Mouse (Mus musculus): ENCODE data around the gene Ptpn7. TPM values are rescaled to one million over a fixed set of nuclear protein-coding genes. Genes with fewer than 3 reads are reported as not detected.
"Not testable (repeated sequence)": the region's sequence is repeated elsewhere in the genome, so short reads cannot be mapped to it uniquely, and the experiment has no call there.

Ptpn7 gene
- polyA plus RNA-seq, 1 experiment: 2.5 TPM

DNA sequence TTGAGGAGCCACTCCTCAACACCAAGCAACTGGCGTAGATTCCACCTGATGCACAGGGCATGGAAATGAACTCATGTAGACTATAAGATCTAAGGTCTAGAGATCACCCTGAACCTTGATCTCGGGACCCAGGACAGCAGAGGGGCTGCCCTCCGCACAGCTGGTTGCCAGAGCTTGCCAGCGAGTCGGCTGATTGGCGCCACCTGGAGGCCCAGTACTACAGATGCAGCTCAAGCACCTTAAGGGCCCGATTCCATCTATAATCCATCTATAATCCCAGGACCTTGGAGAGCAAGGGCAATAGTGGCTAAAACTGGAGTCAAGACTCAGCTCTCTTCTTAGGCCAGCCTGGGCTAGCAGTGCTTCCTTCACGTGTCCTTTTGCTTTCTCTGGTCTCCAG is 26.5 kb upstream of the Ptpn7 start:
- Histone ChIP-seq H3K36me3 (ENCODE audit: control insufficient read depth, insufficient read depth, low read length) (no peaks in the 10 kb centered on the region), H3K4me3 (ENCODE audit: insufficient read depth, low read depth, low read length) (no peak overlapping the region), H3K4me1 (ENCODE audit: control insufficient read depth, insufficient read depth, low read length) (no peaks in the 10 kb centered on the region), H3K27ac (ENCODE audit: insufficient read depth, low read depth, low read length) (no peak overlapping the region), H3K27me3 (replicated peaks; ENCODE audit: control insufficient read depth, insufficient read depth, low read length) (peaks cover 3% of the 10 kb centered on the region; the same call in 1 of the 2 replicates)
- DNase-seq: peak; percentile 58
- 3% methylated on average over 8 of the region's 8 CpGs for WGBS
- no peak for TF ChIP-seq POLR2A (IDR thresholded peaks at IDR 0.05; ENCODE audit: low read depth, low read length)
- peak; percentile 77 for TF ChIP-seq CTCF (conservative IDR thresholded peaks at IDR 0.05; ENCODE audit: insufficient read depth, insufficient read length, low read depth, low read length)

DNA sequence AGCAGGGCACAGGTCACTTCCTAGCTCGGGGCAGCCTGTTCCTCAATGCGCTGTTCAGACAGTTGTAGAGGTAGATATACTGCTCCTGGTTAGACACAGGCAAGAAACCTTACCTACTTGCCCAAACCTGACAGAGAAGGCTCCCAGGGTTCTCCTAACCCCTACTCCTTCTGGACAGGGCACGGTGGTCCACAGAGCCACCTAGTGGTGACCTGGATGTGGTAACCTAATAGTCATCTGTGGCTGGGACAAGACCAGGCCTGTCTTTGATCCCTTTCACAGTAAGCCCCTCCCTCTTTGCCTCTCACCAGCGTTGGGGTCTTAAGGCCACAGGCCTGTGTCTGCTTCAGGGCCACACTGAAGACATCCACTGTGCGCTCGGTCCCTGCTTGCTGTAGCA is 23.9 kb upstream of the Ptpn7 start:
- no peaks in the 10 kb centered on the region for H3K4me1 ChIP-seq (ENCODE audit: control insufficient read depth, insufficient read depth, low read length)
- no peaks in the 10 kb centered on the region for H3K36me3 ChIP-seq (ENCODE audit: control insufficient read depth, insufficient read depth, low read length)
- 52% methylated on average over 6 of the region's 6 CpGs for WGBS
- H3K27me3 ChIP-seq (replicated peaks; ENCODE audit: control insufficient read depth, insufficient read depth, low read length): peaks cover 3% of the 10 kb centered on the region; the same call in 1 of the 2 replicates
- TF ChIP-seq CTCF (conservative IDR thresholded peaks at IDR 0.05; ENCODE audit: insufficient read depth, insufficient read length, low read depth, low read length): peak; percentile 58
- TF ChIP-seq POLR2A (IDR thresholded peaks at IDR 0.05; ENCODE audit: low read depth, low read length): no peak
- DNase-seq: peak; percentile 23
- no peak overlapping the region for H3K27ac ChIP-seq (ENCODE audit: insufficient read depth, low read depth, low read length)
- no peak overlapping the region for H3K4me3 ChIP-seq (ENCODE audit: insufficient read depth, low read depth, low read length)

DNA sequence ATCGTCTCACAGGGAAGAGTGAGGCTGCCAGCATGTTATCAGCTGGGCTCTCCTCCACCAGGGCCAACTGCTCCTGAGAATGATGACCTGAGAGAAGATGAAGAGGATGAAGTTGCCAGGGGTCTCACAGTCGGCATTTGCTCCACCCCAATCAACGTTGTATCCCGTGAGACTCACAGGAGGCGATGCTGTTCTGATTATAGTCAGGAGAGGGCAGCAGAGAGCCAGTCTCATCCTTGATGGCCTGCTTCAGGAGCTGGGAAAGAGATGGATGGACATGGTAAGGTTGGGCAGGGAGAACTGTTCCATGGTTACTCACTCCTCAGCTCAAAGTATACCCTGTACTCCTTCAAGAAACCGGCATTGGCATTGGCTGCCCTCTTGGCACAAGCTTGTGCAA is 22.4 kb upstream of the Ptpn7 start:
- Histone ChIP-seq H3K4me3 (ENCODE audit: insufficient read depth, low read depth, low read length) (no peak overlapping the region), H3K4me1 (ENCODE audit: control insufficient read depth, insufficient read depth, low read length) (no peaks in the 10 kb centered on the region), H3K36me3 (ENCODE audit: control insufficient read depth, insufficient read depth, low read length) (no peaks in the 10 kb centered on the region), H3K27ac (ENCODE audit: insufficient read depth, low read depth, low read length) (no peak overlapping the region), H3K27me3 (replicated peaks; ENCODE audit: control insufficient read depth, insufficient read depth, low read length) (peaks cover 2% of the 10 kb centered on the region; the same call in 1 of the 2 replicates)
- peak; percentile 67 for DNase-seq
- 18% methylated on average over 6 of the region's 6 CpGs for WGBS
- no peak for TF ChIP-seq POLR2A (IDR thresholded peaks at IDR 0.05; ENCODE audit: low read depth, low read length)
- peak; percentile 96 for TF ChIP-seq CTCF (conservative IDR thresholded peaks at IDR 0.05; ENCODE audit: insufficient read depth, insufficient read length, low read depth, low read length)

DNA sequence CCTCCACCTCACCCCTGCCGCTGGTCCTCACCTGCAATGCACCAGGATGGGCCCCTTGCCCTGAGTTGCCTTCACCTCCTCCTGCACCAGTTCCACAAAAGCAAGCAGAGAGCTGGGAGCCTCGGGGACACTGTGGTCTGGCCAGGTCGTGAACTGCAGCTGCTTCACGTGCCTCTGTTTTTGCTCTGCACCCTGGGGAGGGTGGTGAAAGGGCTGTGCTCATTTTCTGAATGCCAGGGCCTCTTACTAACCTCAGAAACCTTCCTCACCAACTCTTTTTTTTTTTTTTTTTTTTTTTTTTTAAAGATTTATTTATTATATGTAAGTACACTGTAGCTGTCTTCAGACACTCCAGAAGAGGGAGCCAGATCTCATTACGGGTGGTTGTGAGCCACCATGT is 21.2 kb upstream of the Ptpn7 start:
- H3K36me3 ChIP-seq (ENCODE audit: control insufficient read depth, insufficient read depth, low read length); H3K27me3 ChIP-seq (replicated peaks; ENCODE audit: control insufficient read depth, insufficient read depth, low read length); H3K27ac ChIP-seq (ENCODE audit: insufficient read depth, low read depth, low read length); DNase-seq; H3K4me1 ChIP-seq (ENCODE audit: control insufficient read depth, insufficient read depth, low read length); H3K4me3 ChIP-seq (ENCODE audit: insufficient read depth, low read depth, low read length): not testable (repeated sequence)
- 63% methylated on average over 5 of the region's 5 CpGs for WGBS

DNA sequence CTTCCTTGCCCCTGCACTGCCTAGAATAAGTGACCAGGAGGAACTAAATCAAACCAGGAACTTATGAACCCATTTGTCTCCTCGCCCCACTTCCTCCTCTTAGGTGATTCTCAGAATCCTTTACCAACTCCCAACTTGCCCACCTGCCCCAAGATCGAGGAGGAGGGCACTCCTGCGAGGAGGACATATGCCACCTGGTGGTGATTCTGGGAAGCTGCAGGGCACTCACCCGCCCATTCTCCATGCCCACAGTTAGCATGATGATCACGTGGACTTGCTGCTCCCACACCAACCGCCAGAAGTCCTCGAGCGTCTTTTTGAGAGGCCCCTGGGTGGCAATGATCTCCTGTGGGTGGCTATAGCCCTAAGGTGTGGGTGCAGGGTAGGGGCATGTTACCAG is 19.8 kb upstream of the Ptpn7 start:
- Histone ChIP-seq H3K4me3 (ENCODE audit: insufficient read depth, low read depth, low read length) (no peak overlapping the region), H3K36me3 (ENCODE audit: control insufficient read depth, insufficient read depth, low read length) (no peaks in the 10 kb centered on the region), H3K27ac (ENCODE audit: insufficient read depth, low read depth, low read length) (no peak overlapping the region), H3K27me3 (replicated peaks; ENCODE audit: control insufficient read depth, insufficient read depth, low read length) (no peaks in the 10 kb centered on the region), H3K4me1 (ENCODE audit: control insufficient read depth, insufficient read depth, low read length) (no peaks in the 10 kb centered on the region)
- peak; percentile 45 for DNase-seq
- 9% methylated on average over 8 of the region's 8 CpGs for WGBS
- no peak for TF ChIP-seq POLR2A (IDR thresholded peaks at IDR 0.05; ENCODE audit: low read depth, low read length)
- peak; percentile 82 for TF ChIP-seq CTCF (conservative IDR thresholded peaks at IDR 0.05; ENCODE audit: insufficient read depth, insufficient read length, low read depth, low read length)

DNA sequence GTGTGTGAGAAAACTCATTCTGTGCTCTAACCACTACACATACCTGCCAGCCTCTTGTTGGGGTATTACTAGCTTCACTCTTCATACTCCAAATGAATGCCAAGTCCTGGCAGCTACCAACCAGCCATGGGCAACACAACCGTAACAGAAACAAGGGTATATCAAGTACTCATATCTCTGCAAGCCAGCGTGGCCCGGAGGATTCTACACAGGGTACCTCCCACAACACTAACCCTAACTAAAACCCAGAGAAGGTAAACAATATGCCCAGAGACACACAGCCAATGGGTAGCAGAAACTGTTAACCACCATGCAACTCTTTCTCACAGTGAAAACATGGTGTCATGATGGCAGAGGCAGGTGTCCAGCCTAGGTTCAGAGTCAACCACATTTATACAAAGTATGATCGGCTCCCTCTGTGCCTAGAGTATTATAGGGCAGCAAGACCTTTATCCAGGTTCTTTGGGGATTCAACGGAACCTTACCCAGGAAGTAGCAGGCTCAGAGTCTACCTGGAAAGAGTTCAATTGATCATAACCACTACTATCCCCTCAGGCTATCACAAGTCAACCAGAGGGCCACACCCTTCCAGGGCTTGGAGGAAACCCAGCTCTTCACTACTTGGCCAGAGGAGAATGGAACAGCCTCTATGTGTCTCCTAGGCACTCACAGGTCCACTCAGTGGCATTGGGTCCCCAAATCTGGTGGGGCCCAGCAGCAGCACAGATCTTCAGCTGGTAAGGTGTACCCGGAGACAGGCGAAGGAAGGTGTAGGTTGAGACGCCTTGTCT is 7.7 kb upstream of the Ptpn7 start:
- Histone ChIP-seq H3K4me1 (ENCODE audit: control insufficient read depth, insufficient read depth, low read length) (no peaks in the 10 kb centered on the region), H3K27ac (ENCODE audit: insufficient read depth, low read depth, low read length) (no peak overlapping the region), H3K4me3 (ENCODE audit: insufficient read depth, low read depth, low read length) (no peak overlapping the region), H3K27me3 (replicated peaks; ENCODE audit: control insufficient read depth, insufficient read depth, low read length) (no peaks in the 10 kb centered on the region), H3K36me3 (ENCODE audit: control insufficient read depth, insufficient read depth, low read length) (no peaks in the 10 kb centered on the region)
- TF ChIP-seq CTCF (conservative IDR thresholded peaks at IDR 0.05; ENCODE audit: insufficient read depth, insufficient read length, low read depth, low read length): no peak
- TF ChIP-seq POLR2A (IDR thresholded peaks at IDR 0.05; ENCODE audit: low read depth, low read length): no peak
- DNase-seq: no peak
- 94% methylated on average over 8 of the region's 8 CpGs for WGBS

DNA sequence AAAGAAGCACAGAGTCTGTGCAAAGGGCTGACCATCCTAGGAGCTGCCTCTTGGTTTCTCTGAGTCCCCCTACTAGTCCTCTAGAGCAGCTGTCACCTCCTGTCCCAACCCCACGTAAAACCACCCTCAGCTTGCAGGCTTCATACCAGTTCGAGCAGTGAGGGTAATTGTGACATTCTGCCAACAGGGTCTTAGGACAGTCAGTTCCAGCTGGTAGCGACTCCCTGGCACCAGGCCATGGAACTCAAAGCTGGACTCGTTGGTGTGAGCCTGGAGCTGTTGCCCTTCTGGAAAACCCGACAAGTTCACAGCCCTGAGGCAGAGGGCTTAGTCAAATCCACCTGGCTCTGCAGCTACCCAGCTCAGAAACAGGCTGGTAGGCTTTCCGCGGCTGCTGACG is 6.5 kb upstream of the Ptpn7 start:
- Histone ChIP-seq H3K4me3 (ENCODE audit: insufficient read depth, low read depth, low read length) (no peak overlapping the region), H3K27ac (ENCODE audit: insufficient read depth, low read depth, low read length) (no peak overlapping the region), H3K27me3 (replicated peaks; ENCODE audit: control insufficient read depth, insufficient read depth, low read length) (no peaks in the 10 kb centered on the region), H3K4me1 (ENCODE audit: control insufficient read depth, insufficient read depth, low read length) (no peaks in the 10 kb centered on the region), H3K36me3 (ENCODE audit: control insufficient read depth, insufficient read depth, low read length) (no peaks in the 10 kb centered on the region)
- WGBS: 40% methylated on average over 8 of the region's 8 CpGs
- DNase-seq: peak; percentile 38
- TF ChIP-seq POLR2A (IDR thresholded peaks at IDR 0.05; ENCODE audit: low read depth, low read length) (no peak), CTCF (conservative IDR thresholded peaks at IDR 0.05; ENCODE audit: insufficient read depth, insufficient read length, low read depth, low read length) (no peak)
